In the genomic region with DNA sequence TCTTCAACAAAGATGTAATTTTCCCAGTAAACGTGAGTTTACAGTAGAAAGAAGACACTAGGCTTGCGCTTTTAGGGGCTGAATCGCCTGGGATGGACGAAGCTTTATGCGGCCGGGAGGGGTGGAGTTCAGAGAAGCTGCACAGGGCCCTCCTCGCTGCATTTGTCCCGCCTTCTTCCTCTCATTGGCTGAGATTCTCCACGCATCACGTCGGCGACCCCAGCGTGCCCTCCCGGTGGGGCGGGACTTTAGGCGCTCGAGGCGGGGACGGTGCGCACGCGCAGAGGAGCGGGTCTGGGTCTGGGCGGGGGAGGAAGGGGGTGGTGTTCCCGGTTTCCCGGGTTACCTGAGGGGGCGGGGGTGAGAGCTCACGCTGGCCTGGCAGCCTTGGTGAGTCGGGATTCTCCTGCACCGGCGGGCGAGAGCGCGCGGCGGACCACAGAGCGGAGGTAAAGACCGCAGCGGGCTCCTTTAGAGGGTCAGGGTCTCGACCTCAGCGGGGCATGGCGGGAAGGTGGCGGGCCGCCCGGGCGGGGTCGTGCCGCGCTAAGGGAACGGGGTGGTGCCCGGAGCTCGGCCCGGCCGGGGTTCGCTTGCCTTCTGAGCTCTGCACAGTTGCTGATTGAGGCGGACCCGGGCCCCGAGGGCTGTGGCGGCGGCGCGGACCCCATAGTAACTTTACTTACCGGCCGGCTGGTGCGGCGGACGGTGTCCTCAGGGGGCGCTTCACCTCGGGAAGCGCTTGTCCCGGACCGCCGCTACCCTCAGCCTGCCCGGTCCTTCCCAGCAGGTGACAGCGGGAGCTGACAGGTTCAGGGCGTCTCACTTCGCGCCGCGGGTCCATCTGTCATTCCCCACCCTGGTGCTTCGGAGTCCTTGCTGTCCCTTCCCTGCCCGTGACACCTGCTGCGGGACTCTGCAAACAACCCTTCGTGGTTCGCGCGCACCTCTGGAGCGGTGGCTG, we compare ENCODE assay signal across 8 mouse cellular contexts. TPM values are rescaled to one million over a fixed set of nuclear protein-coding genes. Genes with fewer than 3 reads are reported as not detected.
A peak's percentile ranks its signal among the peaks of the same experiment; 100 is the strongest.
DNase-seq lines count a peak whose midpoint lies in the region; ATAC-seq lines count a peak whose summit lies in the region.

A gene (plus strand): TSS at position 350 of the 964 bp plus-strand sequence.

- DNase-seq in NIH3T3 (ENCODE audit: low read depth): peak; percentile 98
- DNase-seq in cerebellum, postnatal 10 days: peak; percentile 100
- peak; percentile 95 to 96 for DNase-seq in frontal cortex, postnatal 14 days (ENCODE audit: low spot score in 2 of 2)
- peak; percentile 98 for DNase-seq in hindbrain, embryonic 14.5 days (ENCODE audit: low spot score)
- peak; percentile 98 to 99 for DNase-seq in layer of hippocampus, postnatal 36 days
- DNase-seq in lung, postnatal 36 days: peak; percentile 99
- peak; percentile 99 for DNase-seq in retina, postnatal 1 day
- DNase-seq in urinary bladder, adult 18-20 months (ENCODE audit: low spot score in 2 of 2): peak; percentile 94 to 99

- H3K4me2 ChIP-seq in hindbrain, embryonic 14.5 days (replicated peaks): peak within 1 kb of the TSS; percentile 88

- peak within 1 kb of the TSS; percentile 77 for H3K9ac ChIP-seq in hindbrain, embryonic 14.5 days

- no peaks in the 10 kb centered on the region for H3K36me3 ChIP-seq in hindbrain, embryonic 14.5 days (replicated peaks; ENCODE audit: control insufficient read depth, insufficient read depth)

- H3K9me3 ChIP-seq in hindbrain, embryonic 14.5 days (ENCODE audit: control insufficient read depth, low read length): no peaks in the 10 kb centered on the region

- WGBS in hindbrain, embryonic 14.5 days: under 1% methylated on average over 86 of the region's 88 CpGs

- peaks cover 6% of the 10 kb centered on the region for H3K4me1 ChIP-seq in hindbrain, embryonic 14.5 days (replicated peaks; ENCODE audit: control insufficient read depth, insufficient read depth, low read length)

- H3K4me3 ChIP-seq in hindbrain, embryonic 14.5 days (replicated peaks; ENCODE audit: low read length): peak within 1 kb of the TSS; percentile 77

- no peaks in the 10 kb centered on the region for H3K27me3 ChIP-seq in hindbrain, embryonic 14.5 days (ENCODE audit: control insufficient read depth, insufficient read depth, low read length)

- ATAC-seq in hindbrain, embryonic 14.5 days (ENCODE audit: low FRiP score): peak; percentile 99

- peak within 1 kb of the TSS; percentile 77 for H3K27ac ChIP-seq in hindbrain, embryonic 14.5 days

RNA-seq across cellular contexts. Expression of the gene that starts here (rescaled TPM):
- polyA plus RNA-seq in hindbrain, embryonic 14.5 days (2014; fragmentation: Nextera tagmentation; extraction: Ambion mirVana): 5.0 and 6.3 TPM in 2 replicates
- 100 to 1,000 TPM in 1 of 2 experiments, 10 to 100 TPM in 1; 88.7 to 114 TPM for total RNA-seq in layer of hippocampus, postnatal 36 days (2021)

Comparison
In these comparisons a context has a peak if more than half of its experiments do, and no peak if none do; other contexts are left out.
1. Peak in every context shown above with its lines: DNase-seq, ATAC-seq, H3K4me3 ChIP-seq and H3K27ac ChIP-seq.